In the genomic region with DNA sequence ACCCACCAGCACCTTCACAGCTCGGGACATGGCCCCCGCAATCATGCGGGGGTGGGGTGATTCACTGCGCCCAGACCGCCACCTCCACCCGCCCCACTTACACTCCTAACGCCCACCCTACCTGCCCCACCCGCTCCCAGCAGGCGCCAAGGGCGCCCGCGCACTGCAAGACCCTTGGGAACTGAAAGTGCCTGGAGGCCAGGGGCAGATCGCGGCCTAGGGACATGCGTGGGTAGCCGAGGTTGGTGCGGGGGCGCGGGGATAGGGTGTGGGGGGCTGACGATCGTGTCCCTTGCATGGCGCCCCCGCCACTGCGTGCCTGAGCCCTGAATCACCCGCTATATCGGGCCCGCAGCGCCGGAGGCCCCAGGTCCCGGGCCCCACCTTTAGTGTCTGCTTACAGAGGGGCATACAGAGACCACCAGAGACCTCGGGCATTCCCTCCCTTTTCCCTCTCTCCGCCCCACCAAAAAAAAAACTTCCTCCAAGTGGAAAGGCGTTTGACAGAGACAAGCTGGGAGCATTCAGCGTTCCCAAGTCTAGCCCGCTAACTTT, we compare ENCODE assay signal across 8 mouse cellular contexts. TPM values are rescaled to one million over a fixed set of nuclear protein-coding genes. Genes with fewer than 3 reads are reported as not detected.
A peak's percentile ranks its signal among the peaks of the same experiment; 100 is the strongest.
DNase-seq lines count a peak whose midpoint lies in the region; ATAC-seq and TF ChIP-seq lines count a peak whose summit lies in the region.

No protein-coding gene starts in this region.

- H3K9ac ChIP-seq in hindbrain, embryonic 15.5 days: peak overlapping the region; percentile 48

- WGBS in forebrain, embryonic 10.5 days: 13% methylated on average over 31 of the region's 35 CpGs
- 9% methylated on average over 34 of the region's 35 CpGs for WGBS in hindbrain, embryonic 15.5 days

- H3K4me1 ChIP-seq in testis, adult 2 months (ENCODE audit: control insufficient read depth, insufficient read depth, low read length): peaks cover 12% of the 10 kb centered on the region
- peaks cover 18% of the 10 kb centered on the region for H3K4me1 ChIP-seq in forebrain, embryonic 10.5 days
- H3K4me1 ChIP-seq in hindbrain, embryonic 15.5 days (replicated peaks): peaks cover 18% of the 10 kb centered on the region

- DNase-seq in testis, postnatal 14 days (ENCODE audit: low spot score): no peak
- DNase-seq in forebrain, embryonic 10.5 days (ENCODE audit: extremely low spot score, low spot score): no peak
- DNase-seq in lung, postnatal 36 days: peak; percentile 51
- no peak for DNase-seq in embryo, embryonic 10.5 days (ENCODE audit: low spot score)
- DNase-seq in ovary, adult 18-20 months (ENCODE audit: low spot score): no peak

- no peak for TF ChIP-seq CTCF in testis, adult 2 months (IDR thresholded peaks at IDR 0.05; ENCODE audit: control insufficient read depth, insufficient read depth, insufficient replicate concordance, low read depth, low read length)

- peak overlapping the region; percentile 53 for H3K4me2 ChIP-seq in hindbrain, embryonic 15.5 days

- H3K36me3 ChIP-seq in testis, adult 2 months (ENCODE audit: control insufficient read depth, insufficient read depth, low read length): no peaks in the 10 kb centered on the region
- no peaks in the 10 kb centered on the region for H3K36me3 ChIP-seq in forebrain, embryonic 10.5 days (replicated peaks)
- H3K36me3 ChIP-seq in hindbrain, embryonic 15.5 days: no peaks in the 10 kb centered on the region

- no peaks in the 10 kb centered on the region for H3K9me3 ChIP-seq in forebrain, embryonic 10.5 days
- H3K9me3 ChIP-seq in hindbrain, embryonic 15.5 days: no peaks in the 10 kb centered on the region

- H3K4me3 ChIP-seq in testis, adult 2 months (ENCODE audit: control insufficient read depth, low read depth, low read length): peak overlapping the region; percentile 87
- H3K4me3 ChIP-seq in forebrain, embryonic 10.5 days: peak overlapping the region; percentile 47
- H3K4me3 ChIP-seq in hindbrain, embryonic 15.5 days: peak overlapping the region; percentile 44

- H3K27ac ChIP-seq in testis, adult 2 months (ENCODE audit: control insufficient read depth, insufficient read depth, low read depth, low read length): peak overlapping the region; percentile 71
- no peak overlapping the region for H3K27ac ChIP-seq in forebrain, embryonic 10.5 days
- no peak overlapping the region for H3K27ac ChIP-seq in hindbrain, embryonic 15.5 days (replicated peaks)

- ATAC-seq in hindbrain, embryonic 15.5 days (ENCODE audit: low FRiP score, low read depth): no peak
- no peak for ATAC-seq in activated CD4-positive, CD25-positive, alpha-beta regulatory T cell, adult 4 months

- TF ChIP-seq POLR2A in testis, adult 2 months (IDR thresholded peaks at IDR 0.05; ENCODE audit: control insufficient read depth, low read depth, low read length): no peak

- peaks cover 6% of the 10 kb centered on the region; the same call in 1 of the 2 replicates for H3K27me3 ChIP-seq in testis, adult 2 months (ENCODE audit: control insufficient read depth, insufficient read depth, low read length)
- H3K27me3 ChIP-seq in forebrain, embryonic 10.5 days (ENCODE audit: poor library complexity, severe bottlenecking): peaks cover 100% of the 10 kb centered on the region
- H3K27me3 ChIP-seq in hindbrain, embryonic 15.5 days: peaks cover 71% of the 10 kb centered on the region

RNA-seq across cellular contexts. Expression of gene Cavin1, which starts 1.4 kb away (rescaled TPM):
- 5.1 and 6.1 TPM in 2 replicates for polyA plus RNA-seq in testis, adult 2 months (2012; rRNA removed)
- 16.1 and 16.6 TPM in 2 replicates for polyA plus RNA-seq in forebrain, embryonic 10.5 days (2016; fragmentation: Nextera tagmentation; extraction: Ambion mirVana)
- polyA plus RNA-seq in hindbrain, embryonic 15.5 days (2015; fragmentation: Nextera tagmentation; extraction: Ambion mirVana): 47.2 and 50.1 TPM in 2 replicates
- under 1 TPM; 0.12 to 0.13 TPM for polyA plus RNA-seq in activated CD4-positive, CD25-positive, alpha-beta regulatory T cell, adult 4 months (2017; shearing (Covaris generic))

RNA-seq across cellular contexts. Expression of gene Stat3, which starts 29.9 kb away (rescaled TPM):
- 25.0 and 30.2 TPM in 2 replicates for polyA plus RNA-seq in testis, adult 2 months (2012; rRNA removed)
- polyA plus RNA-seq in forebrain, embryonic 10.5 days (2016; fragmentation: Nextera tagmentation; extraction: Ambion mirVana): 15.0 and 15.6 TPM in 2 replicates
- 46.0 and 48.4 TPM in 2 replicates for polyA plus RNA-seq in hindbrain, embryonic 15.5 days (2015; fragmentation: Nextera tagmentation; extraction: Ambion mirVana)
- 10 to 100 TPM; 71.0 to 82.0 TPM for polyA plus RNA-seq in activated CD4-positive, CD25-positive, alpha-beta regulatory T cell, adult 4 months (2017; shearing (Covaris generic))

RNA-seq across cellular contexts. Expression of gene Atp6v0a1, which starts 40.0 kb away (rescaled TPM):
- 18.1 and 23.7 TPM in 2 replicates for polyA plus RNA-seq in testis, adult 2 months (2012; rRNA removed)
- 34.5 and 36.9 TPM in 2 replicates for polyA plus RNA-seq in forebrain, embryonic 10.5 days (2016; fragmentation: Nextera tagmentation; extraction: Ambion mirVana)
- polyA plus RNA-seq in hindbrain, embryonic 15.5 days (2015; fragmentation: Nextera tagmentation; extraction: Ambion mirVana): 147 and 157 TPM in 2 replicates
- polyA plus RNA-seq in activated CD4-positive, CD25-positive, alpha-beta regulatory T cell, adult 4 months (2017; shearing (Covaris generic)): 1 to 10 TPM; 4.3 to 4.7 TPM
